Mouse (Mus musculus) spleen, postnatal 14 days (tissue): Measurements from ENCODE around the gene Tnfrsf18.

Source experiments
- DNase-seq, 2 experiments: peaks; one replicate each; pipeline ENCODE4 v3.0.0; 2021 to 2022; ENCODE audit warnings: low spot score in 2 of 2

The Tnfrsf18 gene

GRCm38 (mm10) chr4:156076911-156077382 is 51.0 kb downstream of the Tnfrsf18 start:
- DNase-seq, result no peak

- DNase-seq, result peak; percentile 25 to 38
Observed at GRCm38 (mm10) chr4:156077499-156078301, 51.7 kb downstream of the Tnfrsf18 start.
